Mouse (Mus musculus) embryonic facial prominence, embryonic 13.5 days (tissue): Measurements from ENCODE around the gene Vmn1r159. TPM values are rescaled to one million over a fixed set of nuclear protein-coding genes. Genes with fewer than 3 reads are reported as not detected.
"Not testable (repeated sequence)": the region's sequence is repeated elsewhere in the genome, so short reads cannot be mapped to it uniquely, and the experiment has no call there.

Experiments
- ATAC-seq: fragments of 200-750 bp; cut with Nextera tagmentation; 2 replicates; pipeline ENCODE4 v1.8.0; 2017; ENCODE audit warnings: low read depth; ENCODE audit not compliant: insufficient number of reproducible peaks, insufficient read depth, low FRiP score, low TSS enrichment
- H3K27ac ChIP-seq: fragments of 300-500 bp; sonication (generic); 2 replicates; pipeline ENCODE4 v1.5.1; 2015; ENCODE audit warnings: moderate library complexity, mild to moderate bottlenecking, inconsistent platforms
- H3K27me3 ChIP-seq: fragments of 300-500 bp; sonication (generic); 2 replicates; pipeline ENCODE4 v1.6.1; 2015; ENCODE audit warnings: mild to moderate bottlenecking, inconsistent platforms
- H3K36me3 ChIP-seq: fragments of 300-500 bp; sonication (generic); 2 replicates; pipeline ENCODE4 v1.6.1; 2015; ENCODE audit warnings: mild to moderate bottlenecking, inconsistent platforms
- H3K4me1 ChIP-seq: fragments of 300-500 bp; sonication (generic); 2 replicates; pipeline ENCODE4 v1.6.1; 2015; ENCODE audit warnings: inconsistent platforms
- H3K4me2 ChIP-seq: fragments of 300-500 bp; sonication (generic); 2 replicates; pipeline ENCODE4 v1.6.1; 2015; ENCODE audit warnings: moderate library complexity, mild to moderate bottlenecking, inconsistent platforms
- H3K4me3 ChIP-seq: fragments of 300-500 bp; sonication (generic); 2 replicates; pipeline ENCODE4 v1.5.1; 2015; ENCODE audit warnings: mild to moderate bottlenecking, inconsistent platforms
- H3K9ac ChIP-seq: fragments of 300-500 bp; sonication (generic); 2 replicates; pipeline ENCODE4 v1.6.1; 2015; ENCODE audit warnings: mild to moderate bottlenecking, inconsistent platforms
- H3K9me3 ChIP-seq: fragments of 300-500 bp; sonication (generic); 2 replicates; pipeline ENCODE4 v1.6.1; 2016; ENCODE audit warnings: inconsistent platforms
- WGBS: fragments of 180-500 bp; shearing (Covaris S2); methylation state at CpG from one replicate; pipeline ENCODE4 v1.1.7; 2015; ENCODE audit warnings: mixed read lengths; 5-methylcytosine and 5-hydroxymethylcytosine counted together
- polyA plus RNA-seq: library from polyadenylated mRNA; unstranded; fragments of >200 nt; fragmentation: Nextera tagmentation; extraction: Ambion mirVana; gene quantifications from 2 replicates; pipeline ENCODE4 v1.2.1, GENCODE M21; 2015

Gene Vmn1r159
- not detected in 2 replicates for polyA plus RNA-seq

DNA sequence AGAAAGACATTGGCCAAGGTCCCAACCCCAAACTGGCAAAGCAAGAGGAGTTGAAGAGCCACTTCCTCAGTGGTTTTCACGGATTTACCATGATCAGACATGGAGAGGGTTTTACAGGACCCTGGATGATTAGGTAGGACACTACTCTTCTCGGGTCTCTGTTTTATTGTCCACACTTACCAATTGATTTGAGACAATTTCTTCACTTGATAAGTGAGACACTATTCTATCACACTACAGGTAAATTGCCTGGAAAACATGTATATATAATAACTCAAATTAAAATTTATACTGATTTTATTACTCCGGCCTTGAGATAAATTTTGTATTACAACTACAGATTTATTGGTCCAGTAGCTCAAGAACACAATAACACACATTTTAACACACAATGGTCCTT lies at the start of gene Vmn1r159:
Gene Vmn1r159 (minus strand): TSS at position 101 of the 400 bp plus-strand sequence.
- not testable (repeated sequence) for H3K4me3 ChIP-seq, H3K27me3 ChIP-seq, ATAC-seq, H3K27ac ChIP-seq, H3K9ac ChIP-seq, H3K9me3 ChIP-seq, H3K4me1 ChIP-seq, H3K4me2 ChIP-seq, H3K36me3 ChIP-seq
- 58% methylated on average over 3 of the region's 3 CpGs for WGBS

DNA sequence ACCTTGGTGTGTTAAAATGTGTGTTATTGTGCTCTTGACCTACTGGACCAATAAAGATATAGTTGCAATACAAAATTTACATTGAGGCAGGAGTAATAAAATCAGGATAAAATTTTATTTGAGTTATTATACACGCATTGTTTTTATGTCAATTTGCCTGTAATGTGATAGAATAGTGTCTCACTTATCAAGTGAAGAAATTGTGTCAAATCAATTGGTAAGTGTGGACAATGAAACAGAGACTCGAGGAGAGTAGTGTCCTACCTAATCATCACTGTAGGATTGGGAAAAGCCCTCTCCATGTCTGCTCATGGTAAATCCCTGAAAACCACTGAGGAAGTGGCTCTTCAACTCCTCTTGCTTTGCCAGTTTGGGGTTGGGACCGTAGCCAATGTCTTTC lies 27.5 kb upstream of the Vmn1r159 start, which contains the start of gene Vmn1r160:
Gene Vmn1r160 (plus strand): TSS at position 301 of the 400 bp plus-strand sequence.
- H3K4me2 ChIP-seq, H3K4me1 ChIP-seq, H3K36me3 ChIP-seq, H3K9ac ChIP-seq, H3K27me3 ChIP-seq, ATAC-seq, H3K4me3 ChIP-seq, H3K27ac ChIP-seq, H3K9me3 ChIP-seq: not testable (repeated sequence)
- 42% methylated on average over 1 of the region's 3 CpGs for WGBS

Other genes with a start within 250 kb of the Vmn1r159 start
- not detected in 2 replicates for gene Vmn1r155, start 185.6 kb downstream of the Vmn1r159 start, polyA plus RNA-seq
- not detected in 2 replicates for gene Gm8693, start 151.3 kb downstream of the Vmn1r159 start, polyA plus RNA-seq
- not detected in 2 replicates for gene Gm4567, start 123.9 kb downstream of the Vmn1r159 start, polyA plus RNA-seq
- gene Vmn1r157, start 81.9 kb downstream of the Vmn1r159 start, polyA plus RNA-seq = not detected in 2 replicates
- not detected in 2 replicates for gene Vmn1r158, start 52.8 kb downstream of the Vmn1r159 start, polyA plus RNA-seq
- gene Vmn1r160, start 27.6 kb upstream of the Vmn1r159 start, polyA plus RNA-seq = not detected in 2 replicates
- gene Gm4214, start 141.1 kb upstream of the Vmn1r159 start, polyA plus RNA-seq = not detected in 2 replicates
- gene Gm4216, start 176.3 kb upstream of the Vmn1r159 start, polyA plus RNA-seq = not detected in 2 replicates
- gene Vmn1r163, start 211.9 kb upstream of the Vmn1r159 start, polyA plus RNA-seq = not detected in 2 replicates
- not detected in 2 replicates for gene Gm8720, start 223.9 kb upstream of the Vmn1r159 start, polyA plus RNA-seq